Mouse (Mus musculus) brain, embryonic 14.5 days (tissue): Measurements from ENCODE around the gene Vegfa. TPM values are rescaled to one million over a fixed set of nuclear protein-coding genes. Genes with fewer than 3 reads are reported as not detected.

ENCODE experiments used
- DNase-seq: peaks from one replicate; pipeline ENCODE4 v3.0.0-alpha.2; 2011; ENCODE audit warnings: low read depth
- CTCF ChIP-seq: fragments of 200-500 bp; IDR thresholded peaks from 2 replicates; pipeline ENCODE4 v1.5.1; 2012; ENCODE audit warnings: inconsistent platforms, mild to moderate bottlenecking, moderate library complexity, borderline replicate concordance; ENCODE audit not compliant: insufficient read depth, insufficient read length; ENCODE audit errors: extremely low read depth
- POLR2A ChIP-seq: fragments of 200-500 bp; IDR thresholded peaks from 2 replicates; pipeline ENCODE4 v1.6.1; 2012; ENCODE audit warnings: mild to moderate bottlenecking, inconsistent platforms, borderline replicate concordance; ENCODE audit not compliant: poor library complexity, insufficient read depth, insufficient read length, severe bottlenecking; ENCODE audit errors: extremely low read depth
- polyA plus RNA-seq: library from polyadenylated mRNA; depleted of rRNA; stranded (reverse); fragments of >200 nt; gene quantifications from 2 replicates; pipeline ENCODE4 v1.2.3, GENCODE M21; 2012; rRNA removed

Gene Vegfa
- polyA plus RNA-seq, 1 experiment: 168 TPM

GRCm38 (mm10) chr17:45979025-45979805 lies 53.0 kb downstream of the Vegfa start:
- DNase-seq: no peak
- TF ChIP-seq POLR2A: no peak
- TF ChIP-seq CTCF: no peak

- TF ChIP-seq POLR2A (no peak), CTCF (no peak)
- DNase-seq: no peak
Measured at GRCm38 (mm10) chr17:45974461-45974860, 57.7 kb downstream of the Vegfa start.

- TF ChIP-seq POLR2A (no peak), CTCF (no peak)
- DNase-seq: no peak
Measured at GRCm38 (mm10) chr17:45973214-45973613, 59.0 kb downstream of the Vegfa start.

DNA sequence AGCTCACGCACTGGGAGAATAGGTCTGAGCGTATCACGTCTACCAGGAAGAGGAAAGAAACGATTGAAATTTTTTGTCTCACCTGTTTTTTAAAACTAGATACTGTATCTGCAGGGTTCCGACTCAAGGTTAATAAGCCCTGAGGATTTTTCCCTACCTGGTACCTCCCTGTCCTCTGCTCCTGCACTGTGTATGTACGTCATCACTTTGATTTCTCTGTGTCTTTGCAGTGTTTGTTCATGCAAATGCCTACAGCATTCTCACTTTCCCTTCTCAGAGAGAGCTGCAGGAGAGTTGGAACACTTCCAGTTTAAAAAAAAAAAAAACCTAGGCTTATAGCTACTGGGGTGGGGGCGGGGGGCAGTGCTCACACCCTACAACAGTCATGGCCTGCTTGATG lies 59.8 kb downstream of the Vegfa start:
- TF ChIP-seq POLR2A: no peak
- TF ChIP-seq CTCF: no peak
- no peak for DNase-seq

GRCm38 (mm10) chr17:45971800-45972199 lies 60.4 kb downstream of the Vegfa start:
- no peak for DNase-seq

DNA sequence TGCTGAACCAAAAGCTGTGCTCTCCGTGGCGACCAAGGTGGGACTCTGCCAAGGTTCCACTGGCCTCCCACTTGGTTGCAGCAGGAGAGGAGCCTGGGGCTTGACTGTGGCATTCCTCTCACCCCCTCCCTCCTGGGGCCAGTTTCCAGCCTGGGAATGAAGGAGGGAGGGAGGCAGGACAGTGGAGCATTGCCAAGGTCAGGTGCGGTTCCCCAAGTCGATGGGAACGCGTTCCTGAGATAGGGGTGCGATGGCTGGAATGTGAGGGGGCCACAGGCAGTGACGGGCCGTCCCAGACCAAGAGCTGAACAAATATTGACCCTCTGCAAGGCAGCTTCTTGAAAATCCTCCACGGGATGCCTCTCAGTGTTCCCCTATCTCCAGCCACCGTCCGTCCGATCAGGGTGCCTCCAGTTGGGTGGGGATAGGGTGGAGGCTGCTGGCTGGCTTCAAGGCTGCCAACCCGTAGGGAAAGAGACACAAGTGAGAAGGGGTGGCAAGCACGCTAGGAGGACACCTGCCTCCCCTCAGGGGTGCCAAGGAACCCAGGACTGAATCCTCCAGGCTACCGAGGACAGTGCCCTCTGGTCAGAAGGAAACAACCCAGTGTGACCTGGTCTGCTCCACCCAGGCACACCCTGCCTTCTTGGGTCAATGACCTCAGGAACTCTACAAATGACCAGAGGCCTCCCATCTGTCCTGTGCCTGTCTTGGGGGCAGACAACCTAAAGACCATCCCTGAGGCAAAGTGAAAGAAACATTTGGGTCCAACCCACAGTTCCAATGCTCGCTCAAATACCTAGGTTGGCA lies 61.2 kb downstream of the Vegfa start:
- DNase-seq: no peak
- TF ChIP-seq POLR2A (no peak), CTCF (no peak)

More at GRCm38 (mm10) chr17:45971800-45972199, 60.4 kb downstream of the Vegfa start:
- TF ChIP-seq POLR2A (no peak), CTCF (no peak)

- TF ChIP-seq POLR2A (no peak), CTCF (no peak)
- DNase-seq: no peak
Measured at GRCm38 (mm10) chr17:45969596-45969995, 62.6 kb downstream of the Vegfa start.

- TF ChIP-seq CTCF (no peak), POLR2A (no peak)
Measured at GRCm38 (mm10) chr17:45968341-45968740, 63.8 kb downstream of the Vegfa start.

More at GRCm38 (mm10) chr17:45968341-45968740, 63.8 kb downstream of the Vegfa start:
- no peak for DNase-seq

Other genes starting within 250 kb of the Vegfa start
- gene Mrps18a, start 78.6 kb upstream of the Vegfa start, polyA plus RNA-seq: 73.0 and 82.8 TPM in 2 replicates
- gene Rsph9, start 111.8 kb upstream of the Vegfa start, polyA plus RNA-seq: 32.5 and 35.7 TPM in 2 replicates
- gene Mad2l1bp, start 121.2 kb upstream of the Vegfa start, polyA plus RNA-seq: 20.4 and 28.4 TPM in 2 replicates
- 169 and 209 TPM in 2 replicates for gene Gtpbp2, start 128.7 kb upstream of the Vegfa start, polyA plus RNA-seq
- 10.8 and 11.0 TPM in 2 replicates for gene Polh, start 170.3 kb upstream of the Vegfa start, polyA plus RNA-seq
- 57.0 and 58.5 TPM in 2 replicates for gene Xpo5, start 170.4 kb upstream of the Vegfa start, polyA plus RNA-seq
- 98.2 and 137 TPM in 2 replicates for gene Polr1c, start 215.7 kb upstream of the Vegfa start, polyA plus RNA-seq
- gene Yipf3, start 215.7 kb upstream of the Vegfa start, polyA plus RNA-seq: 84.0 and 96.8 TPM in 2 replicates
- gene Lrrc73, start 221.2 kb upstream of the Vegfa start, polyA plus RNA-seq: 31.1 and 31.9 TPM in 2 replicates